Mouse (Mus musculus) erythroblast, embryonic 14.5 days (primary cell): ENCODE results near the gene Vmn1r1.

Experiments used
- GATA1 ChIP-seq: IDR thresholded peaks from 2 replicates; pipeline ENCODE4 v1.6.1; 2012; ENCODE audit warnings: low read length, inconsistent platforms, mixed read lengths
- TAL1 ChIP-seq: IDR thresholded peaks from 3 replicates; pipeline ENCODE4 v1.6.1; 2012; ENCODE audit warnings: low read length, inconsistent platforms, mixed read lengths

DNA sequence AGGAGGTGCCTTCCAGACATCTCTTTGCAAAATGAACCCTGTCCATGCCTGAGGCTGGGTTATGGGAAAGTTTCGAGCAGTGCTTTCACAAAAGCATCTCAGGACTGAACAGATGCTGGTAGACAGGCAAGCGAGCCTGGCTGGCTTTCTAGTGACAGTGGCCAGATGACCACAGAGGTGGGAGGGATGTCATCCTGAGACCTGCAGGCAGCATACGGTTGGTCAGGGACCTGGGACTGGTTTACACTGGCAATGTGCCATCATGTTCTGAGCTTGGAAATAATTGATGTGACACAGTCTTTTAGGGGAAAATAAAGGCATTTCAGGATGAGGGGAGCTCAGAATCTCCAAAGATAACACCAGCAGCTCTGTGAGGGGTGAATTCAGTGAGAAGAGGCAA lies 59.3 kb downstream of the Vmn1r1 start:
- TF ChIP-seq GATA1 (no peak), TAL1 (no peak)
